Mouse (Mus musculus): ENCODE measurements around the gene 2010300C02Rik.

2010300C02Rik gene

DNA sequence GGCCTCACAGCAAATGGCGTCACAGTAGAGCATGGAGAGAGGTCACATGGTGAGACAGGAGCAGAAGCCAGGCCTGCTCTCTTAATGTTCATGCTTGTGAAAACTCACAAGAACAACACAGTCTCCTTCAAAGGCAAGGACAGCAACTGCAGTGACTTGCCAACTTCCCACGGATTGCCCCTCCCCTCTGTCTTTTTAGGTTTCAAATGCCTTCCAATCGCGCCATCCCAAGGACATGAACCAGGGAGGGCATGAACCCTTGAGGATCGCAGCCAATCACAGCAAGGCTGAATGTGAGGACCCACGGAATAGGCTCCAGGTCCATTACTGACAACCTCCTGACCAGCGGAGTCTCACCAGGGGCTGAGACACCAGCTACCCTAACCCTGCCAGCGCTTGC is 31.5 kb downstream of the 2010300C02Rik start:
- Histone ChIP-seq H3K4me3 (replicated peaks; ENCODE audit: low read length) (no peak overlapping the region), H3K36me3 (ENCODE audit: insufficient read depth, low read length) (no peaks in the 10 kb centered on the region), H3K9me3 (ENCODE audit: low read length) (peaks cover 6% of the 10 kb centered on the region), H3K27me3 (ENCODE audit: insufficient read depth, low read length) (peaks cover 13% of the 10 kb centered on the region), H3K4me1 (replicated peaks; ENCODE audit: low read depth, low read length) (peaks cover 9% of the 10 kb centered on the region)
- no peak for TF ChIP-seq POU5F1 (IDR thresholded peaks at IDR 0.05; ENCODE audit: borderline replicate concordance, low read length)

DNA sequence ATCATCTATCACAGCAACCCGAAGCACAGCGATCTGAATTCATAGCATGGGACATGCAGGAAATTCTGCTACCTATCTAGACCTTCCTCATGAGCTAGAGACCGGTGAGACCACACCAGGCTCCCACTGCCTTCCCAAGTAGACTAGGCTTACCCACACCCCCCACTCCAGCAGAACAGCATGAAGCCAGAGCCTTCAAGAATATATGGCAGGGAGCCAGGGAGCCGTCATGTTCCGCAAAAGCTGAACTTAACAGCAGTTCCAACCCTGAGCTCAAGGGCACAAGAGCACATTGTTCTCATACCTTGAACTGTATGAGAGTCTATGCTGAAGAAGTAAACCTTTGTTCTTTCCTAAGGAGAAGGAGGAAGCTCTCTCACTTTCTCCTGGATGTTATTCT is 32.4 kb downstream of the 2010300C02Rik start:
- Histone ChIP-seq H3K9me3 (ENCODE audit: low read length) (peaks cover 6% of the 10 kb centered on the region), H3K36me3 (ENCODE audit: insufficient read depth, low read length) (no peaks in the 10 kb centered on the region), H3K27me3 (ENCODE audit: insufficient read depth, low read length) (peaks cover 7% of the 10 kb centered on the region; the same call in 1 of the 2 replicates), H3K4me3 (replicated peaks; ENCODE audit: low read length) (no peak overlapping the region), H3K4me1 (replicated peaks; ENCODE audit: low read depth, low read length) (peaks cover 9% of the 10 kb centered on the region)
- TF ChIP-seq POU5F1 (IDR thresholded peaks at IDR 0.05; ENCODE audit: borderline replicate concordance, low read length) (no peak), NANOG (IDR thresholded peaks at IDR 0.05; ENCODE audit: borderline replicate concordance, low read length) (no peak), CTCF (conservative IDR thresholded peaks at IDR 0.05; ENCODE audit: low read length) (no peak)

DNA sequence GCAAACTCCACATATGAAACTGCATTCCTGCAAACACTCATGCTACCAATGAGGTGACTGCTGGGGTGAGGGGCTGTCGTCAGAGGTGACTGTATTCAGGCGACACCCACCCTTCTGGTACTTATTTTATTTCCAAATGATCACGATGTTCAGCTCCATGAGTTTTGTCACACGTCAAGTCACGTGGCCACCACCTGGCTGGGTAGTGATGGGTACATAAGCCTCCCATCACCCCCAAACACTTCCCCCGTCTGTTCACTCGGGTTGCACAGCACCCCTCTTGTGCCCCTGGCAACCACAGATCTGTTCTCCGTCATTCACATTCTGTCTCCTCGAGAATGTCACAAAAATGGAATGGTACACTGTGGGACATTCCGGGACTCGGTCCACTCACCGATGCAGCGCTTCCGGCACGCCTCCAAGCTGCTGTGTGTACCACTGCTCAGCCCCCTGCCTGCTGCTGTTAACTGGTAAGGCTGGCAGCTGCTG is 32.9 kb downstream of the 2010300C02Rik start:
- H3K4me3 ChIP-seq (replicated peaks; ENCODE audit: low read length): no peak overlapping the region
- peaks cover 6% of the 10 kb centered on the region for H3K9me3 ChIP-seq (ENCODE audit: low read length)
- no peak for TF ChIP-seq CTCF (conservative IDR thresholded peaks at IDR 0.05; ENCODE audit: low read length)
- no peak for TF ChIP-seq POU5F1 (IDR thresholded peaks at IDR 0.05; ENCODE audit: borderline replicate concordance, low read length)
- H3K36me3 ChIP-seq (ENCODE audit: insufficient read depth, low read length): no peaks in the 10 kb centered on the region
- peaks cover 3% of the 10 kb centered on the region; the same call in 1 of the 2 replicates for H3K27me3 ChIP-seq (ENCODE audit: insufficient read depth, low read length)
- peaks cover 9% of the 10 kb centered on the region for H3K4me1 ChIP-seq (replicated peaks; ENCODE audit: low read depth, low read length)

DNA sequence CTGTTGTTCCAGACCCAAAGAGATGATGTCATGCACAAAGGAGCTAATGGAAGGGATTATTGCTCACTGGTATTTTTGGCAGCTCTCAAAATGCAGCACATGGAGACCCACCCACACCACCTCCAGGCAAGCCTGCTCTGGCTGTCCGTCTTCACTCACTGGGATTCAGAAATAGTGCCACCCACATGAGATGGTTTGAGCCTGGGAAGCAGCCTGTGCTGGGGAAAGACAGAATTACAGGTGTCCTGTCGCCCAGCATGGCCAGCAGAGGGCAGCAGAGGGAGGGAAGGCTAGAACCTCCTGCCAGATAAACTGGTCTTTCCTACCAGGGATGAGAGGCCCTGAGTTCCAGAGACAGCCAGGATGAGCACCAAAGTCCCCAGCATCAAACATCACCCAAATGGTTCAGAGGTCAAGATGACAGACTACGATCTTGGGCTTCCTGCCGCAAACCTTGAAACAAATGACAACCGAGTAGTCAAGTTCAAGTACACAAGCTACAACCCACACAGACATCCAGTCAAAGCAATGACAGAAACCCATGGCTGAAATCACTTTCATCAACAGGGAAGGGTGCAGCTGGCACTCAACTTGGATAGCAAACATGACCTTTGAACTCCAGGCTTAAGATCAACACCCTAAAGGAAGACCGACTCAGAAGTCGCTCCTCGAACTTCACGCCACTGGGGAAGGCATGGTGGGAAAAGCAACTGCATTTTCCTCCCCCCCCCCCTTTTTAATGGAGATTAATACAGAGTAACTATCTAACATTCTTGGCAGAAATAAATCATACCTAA is 41.4 kb downstream of the 2010300C02Rik start:
- Histone ChIP-seq H3K4me1 (replicated peaks; ENCODE audit: low read depth, low read length) (peaks cover 28% of the 10 kb centered on the region), H3K4me3 (replicated peaks; ENCODE audit: low read length) (no peak overlapping the region), H3K36me3 (ENCODE audit: insufficient read depth, low read length) (no peaks in the 10 kb centered on the region), H3K27me3 (ENCODE audit: insufficient read depth, low read length) (peaks cover 22% of the 10 kb centered on the region), H3K9me3 (ENCODE audit: low read length) (no peaks in the 10 kb centered on the region)
- no peak for TF ChIP-seq POU5F1 (IDR thresholded peaks at IDR 0.05; ENCODE audit: borderline replicate concordance, low read length)
- TF ChIP-seq CTCF (conservative IDR thresholded peaks at IDR 0.05; ENCODE audit: low read length): peak; percentile 88

DNA sequence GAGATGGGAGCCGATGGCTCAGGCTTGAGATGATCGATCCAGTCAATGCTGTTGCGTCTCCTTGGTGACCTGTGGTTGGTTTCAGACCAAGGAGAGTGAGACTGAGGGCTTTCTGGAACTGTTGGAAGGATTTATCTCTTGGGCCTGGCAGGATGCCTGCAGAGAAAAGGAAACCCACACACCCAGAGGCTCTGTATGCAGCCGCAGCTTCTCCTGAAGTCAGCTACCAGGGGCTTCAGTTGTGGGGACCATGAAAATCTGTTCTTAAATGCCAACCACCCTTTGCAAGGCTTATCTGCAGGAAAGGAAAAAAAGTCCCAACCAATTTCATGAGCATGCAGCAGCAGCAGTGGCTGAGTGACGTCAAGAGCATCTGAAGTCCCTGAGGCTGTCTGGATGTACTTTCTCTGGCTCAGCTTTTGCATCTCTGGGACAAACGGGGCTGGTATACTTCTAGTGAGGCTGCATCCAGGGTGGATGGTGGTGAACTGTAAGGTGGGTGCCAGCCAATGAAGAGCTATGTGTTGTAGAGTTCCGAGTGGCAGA is 42.8 kb downstream of the 2010300C02Rik start:
- no peaks in the 10 kb centered on the region for H3K36me3 ChIP-seq (ENCODE audit: insufficient read depth, low read length)
- peaks cover 37% of the 10 kb centered on the region for H3K4me1 ChIP-seq (replicated peaks; ENCODE audit: low read depth, low read length)
- H3K9me3 ChIP-seq (ENCODE audit: low read length): no peaks in the 10 kb centered on the region
- no peak overlapping the region for H3K4me3 ChIP-seq (replicated peaks; ENCODE audit: low read length)
- peaks cover 22% of the 10 kb centered on the region for H3K27me3 ChIP-seq (ENCODE audit: insufficient read depth, low read length)
- TF ChIP-seq CTCF (conservative IDR thresholded peaks at IDR 0.05; ENCODE audit: low read length) (no peak), NANOG (IDR thresholded peaks at IDR 0.05; ENCODE audit: borderline replicate concordance, low read length) (no peak), POU5F1 (IDR thresholded peaks at IDR 0.05; ENCODE audit: borderline replicate concordance, low read length) (no peak)

GRCm38 (mm10) chr1:37675444-37675843 is 44.4 kb downstream of the 2010300C02Rik start:
- Histone ChIP-seq H3K36me3 (ENCODE audit: insufficient read depth, low read length) (no peaks in the 10 kb centered on the region), H3K27me3 (ENCODE audit: insufficient read depth, low read length) (peaks cover 22% of the 10 kb centered on the region), H3K9me3 (ENCODE audit: low read length) (no peaks in the 10 kb centered on the region), H3K4me1 (replicated peaks; ENCODE audit: low read depth, low read length) (peaks cover 53% of the 10 kb centered on the region), H3K4me3 (replicated peaks; ENCODE audit: low read length) (no peak overlapping the region)
- no peak for TF ChIP-seq NANOG (IDR thresholded peaks at IDR 0.05; ENCODE audit: borderline replicate concordance, low read length)
- no peak for TF ChIP-seq POU5F1 (IDR thresholded peaks at IDR 0.05; ENCODE audit: borderline replicate concordance, low read length)
- TF ChIP-seq CTCF (conservative IDR thresholded peaks at IDR 0.05; ENCODE audit: low read length): peak; percentile 54

- Histone ChIP-seq H3K4me1 (replicated peaks; ENCODE audit: low read depth, low read length) (peaks cover 58% of the 10 kb centered on the region), H3K4me3 (replicated peaks; ENCODE audit: low read length) (no peak overlapping the region), H3K36me3 (ENCODE audit: insufficient read depth, low read length) (no peaks in the 10 kb centered on the region), H3K27me3 (ENCODE audit: insufficient read depth, low read length) (peaks cover 22% of the 10 kb centered on the region), H3K9me3 (ENCODE audit: low read length) (no peaks in the 10 kb centered on the region)
- TF ChIP-seq CTCF (conservative IDR thresholded peaks at IDR 0.05; ENCODE audit: low read length) (no peak), NANOG (IDR thresholded peaks at IDR 0.05; ENCODE audit: borderline replicate concordance, low read length) (no peak), POU5F1 (IDR thresholded peaks at IDR 0.05; ENCODE audit: borderline replicate concordance, low read length) (no peak)
Measured at GRCm38 (mm10) chr1:37674266-37674665, 45.6 kb downstream of the 2010300C02Rik start.

DNA sequence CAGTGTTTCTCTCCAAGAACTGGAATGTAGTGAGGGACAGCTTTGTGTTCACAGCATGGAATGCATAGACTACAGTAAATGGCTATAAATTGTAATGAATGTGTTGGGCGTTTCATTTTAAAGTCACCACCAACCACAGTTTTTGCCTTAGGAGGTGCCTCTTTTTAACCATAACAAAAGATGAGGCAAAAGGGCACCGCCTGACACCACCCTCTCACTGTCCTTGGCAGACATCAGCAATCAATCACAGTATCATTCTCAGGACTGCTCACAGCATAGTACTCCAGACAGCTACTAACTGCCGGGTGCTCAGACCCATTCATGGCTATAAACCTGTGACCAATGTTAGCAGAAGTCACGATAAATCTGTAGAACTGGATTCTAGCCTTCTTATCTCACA is 48.6 kb downstream of the 2010300C02Rik start:
- no peaks in the 10 kb centered on the region for H3K9me3 ChIP-seq (ENCODE audit: low read length)
- H3K36me3 ChIP-seq (ENCODE audit: insufficient read depth, low read length): no peaks in the 10 kb centered on the region
- H3K4me1 ChIP-seq (replicated peaks; ENCODE audit: low read depth, low read length): peaks cover 66% of the 10 kb centered on the region
- TF ChIP-seq CTCF (conservative IDR thresholded peaks at IDR 0.05; ENCODE audit: low read length) (no peak), NANOG (IDR thresholded peaks at IDR 0.05; ENCODE audit: borderline replicate concordance, low read length) (peak; percentile 21; the same call in 1 of the 2 replicates)
- no peak overlapping the region for H3K4me3 ChIP-seq (replicated peaks; ENCODE audit: low read length)
- H3K27me3 ChIP-seq (ENCODE audit: insufficient read depth, low read length): peaks cover 5% of the 10 kb centered on the region; the same call in 1 of the 2 replicates
